Mouse (Mus musculus): ENCODE measurements around the gene Smap1.

The Smap1 gene

DNA sequence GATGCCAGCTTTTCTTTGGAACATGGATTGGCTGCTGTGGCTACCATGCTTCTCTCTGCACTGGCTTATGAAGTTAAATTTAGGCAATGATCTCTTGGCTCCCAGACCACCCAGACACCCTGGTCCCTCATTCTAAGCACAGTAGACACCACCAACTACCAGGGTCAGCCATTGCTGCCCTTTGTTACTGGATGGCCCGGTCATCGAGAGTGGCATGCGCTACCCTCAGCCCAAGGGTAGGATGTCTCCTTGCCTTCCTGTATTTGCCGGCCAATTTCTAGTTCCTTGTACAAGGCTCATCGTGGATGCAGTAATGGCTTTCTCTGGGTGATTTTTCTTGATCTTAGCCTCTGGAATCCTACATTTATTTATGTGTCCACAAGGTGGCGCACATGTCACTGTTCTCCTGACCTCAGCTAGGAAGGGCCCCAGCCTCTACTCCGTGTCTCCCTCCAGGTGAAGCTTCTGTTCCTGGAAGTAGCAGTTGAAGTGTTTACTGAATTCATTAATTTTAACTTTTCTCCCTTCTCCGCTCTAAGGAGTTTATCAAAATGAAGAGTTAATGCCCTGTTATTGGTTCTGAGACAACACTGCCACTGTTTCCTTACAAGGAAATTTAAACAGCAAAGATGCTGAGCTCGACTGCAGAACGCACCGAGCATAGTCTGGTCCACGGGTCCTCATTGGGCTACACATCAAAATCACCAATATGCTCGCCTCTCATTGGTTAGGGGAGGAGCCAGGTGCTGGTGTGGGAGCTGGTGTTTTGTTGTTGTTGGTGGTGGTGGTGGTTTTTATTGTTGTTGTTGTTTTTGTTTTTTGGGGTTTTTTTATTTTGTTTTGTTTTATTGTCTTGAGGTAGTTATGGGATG lies 95.0 kb downstream of the Smap1 start:
- peak; percentile 54 to 71 for DNase-seq

- DNase-seq, result no peak
Observed at GRCm38 (mm10) chr1:23821615-23822014, 100.5 kb downstream of the Smap1 start.

GRCm38 (mm10) chr1:23798306-23798705 lies 123.8 kb downstream of the Smap1 start:
- DNase-seq, result peak; percentile 70 to 74

Measured in kidney, postnatal 36 days (tissue).